Mouse (Mus musculus) midbrain, embryonic 15.5 days (tissue): ENCODE measurements around the gene Btnl4. TPM values are rescaled to one million over a fixed set of nuclear protein-coding genes. Genes with fewer than 3 reads are reported as not detected.
"Not testable (repeated sequence)": the region's sequence is repeated elsewhere in the genome, so short reads cannot be mapped to it uniquely, and the experiment has no call there.

Source experiments
- ATAC-seq: fragments of 200-750 bp; cut with Nextera tagmentation; replicated peaks from 2 replicates; pipeline ENCODE4 v1.8.0; 2017; ENCODE audit warnings: moderate TSS enrichment
- H3K27ac ChIP-seq: fragments of 300-500 bp; sonication (generic); 2 replicates; pipeline ENCODE4 v1.5.1; 2015; ENCODE audit warnings: mild to moderate bottlenecking, inconsistent platforms
- H3K27me3 ChIP-seq: fragments of 300-500 bp; sonication (generic); replicated peaks from 2 replicates; pipeline ENCODE4 v1.6.1; 2015; ENCODE audit warnings: inconsistent platforms
- H3K36me3 ChIP-seq: fragments of 300-500 bp; sonication (generic); replicated peaks from 2 replicates; pipeline ENCODE4 v1.6.1; 2015; ENCODE audit warnings: inconsistent platforms
- H3K4me1 ChIP-seq: fragments of 300-500 bp; sonication (generic); 2 replicates; pipeline ENCODE4 v1.6.1; 2015; ENCODE audit warnings: inconsistent platforms
- H3K4me2 ChIP-seq: fragments of 300-500 bp; sonication (generic); 2 replicates; pipeline ENCODE4 v1.6.1; 2015; ENCODE audit warnings: inconsistent platforms, mild to moderate bottlenecking, moderate library complexity
- H3K4me3 ChIP-seq: fragments of 300-500 bp; sonication (generic); 2 replicates; pipeline ENCODE4 v1.5.1; 2015; ENCODE audit warnings: mild to moderate bottlenecking, inconsistent platforms
- H3K9ac ChIP-seq: fragments of 300-500 bp; sonication (generic); 2 replicates; pipeline ENCODE4 v1.6.1; 2015; ENCODE audit warnings: mild to moderate bottlenecking, inconsistent platforms
- H3K9me3 ChIP-seq: fragments of 300-500 bp; sonication (generic); 2 replicates; pipeline ENCODE4 v1.6.1; 2016; ENCODE audit warnings: inconsistent platforms
- WGBS: fragments of 180-500 bp; shearing (Covaris S2); methylation state at CpG from one replicate; pipeline ENCODE4 v1.1.7; 2015; ENCODE audit warnings: mixed read lengths; 5-methylcytosine and 5-hydroxymethylcytosine counted together
- polyA plus RNA-seq: library from polyadenylated mRNA; unstranded; fragments of >200 nt; fragmentation: Nextera tagmentation; extraction: Ambion mirVana; gene quantifications from 2 replicates; pipeline ENCODE4 v1.2.1, GENCODE M21; 2015

Gene Btnl4
- polyA plus RNA-seq, 1 experiment from 2014 or later: not detected

GRCm38 (mm10) chr17:34476427-34476826 is 691 bp downstream of the Btnl4 start:
- no peak for ATAC-seq
- Histone ChIP-seq H3K27ac (no peak overlapping the region), H3K4me3 (no peak overlapping the region), H3K27me3 (no peaks in the 10 kb centered on the region), H3K9ac (no peak overlapping the region), H3K36me3 (no peaks in the 10 kb centered on the region), H3K9me3 (no peaks in the 10 kb centered on the region), H3K4me2 (no peak overlapping the region), H3K4me1 (no peaks in the 10 kb centered on the region)
- 88% methylated on average over 1 of the region's 2 CpGs for WGBS

GRCm38 (mm10) chr17:34475060-34475459 is 2.1 kb downstream of the Btnl4 start:
- Histone ChIP-seq H3K9me3 (no peaks in the 10 kb centered on the region), H3K36me3 (no peaks in the 10 kb centered on the region), H3K9ac (no peak overlapping the region), H3K4me1 (no peaks in the 10 kb centered on the region), H3K4me3 (no peak overlapping the region), H3K27me3 (no peaks in the 10 kb centered on the region), H3K27ac (no peak overlapping the region), H3K4me2 (no peak overlapping the region)
- ATAC-seq: no peak
- 85% methylated on average over 3 of the region's 3 CpGs for WGBS

GRCm38 (mm10) chr17:34470491-34470890 is 6.6 kb downstream of the Btnl4 start:
- Histone ChIP-seq H3K27me3 (no peaks in the 10 kb centered on the region), H3K4me3 (no peak overlapping the region), H3K27ac (no peak overlapping the region), H3K4me1 (no peaks in the 10 kb centered on the region), H3K9ac (no peak overlapping the region), H3K4me2 (no peak overlapping the region), H3K9me3 (no peaks in the 10 kb centered on the region), H3K36me3 (no peaks in the 10 kb centered on the region)
- 89% methylated on average over 2 of the region's 2 CpGs for WGBS
- ATAC-seq: no peak

GRCm38 (mm10) chr17:34465906-34466305 is 11.2 kb downstream of the Btnl4 start:
- not testable (repeated sequence) for H3K9me3 ChIP-seq, ATAC-seq, H3K4me3 ChIP-seq, H3K27me3 ChIP-seq, H3K4me1 ChIP-seq, H3K27ac ChIP-seq, H3K4me2 ChIP-seq, H3K36me3 ChIP-seq, H3K9ac ChIP-seq

DNA sequence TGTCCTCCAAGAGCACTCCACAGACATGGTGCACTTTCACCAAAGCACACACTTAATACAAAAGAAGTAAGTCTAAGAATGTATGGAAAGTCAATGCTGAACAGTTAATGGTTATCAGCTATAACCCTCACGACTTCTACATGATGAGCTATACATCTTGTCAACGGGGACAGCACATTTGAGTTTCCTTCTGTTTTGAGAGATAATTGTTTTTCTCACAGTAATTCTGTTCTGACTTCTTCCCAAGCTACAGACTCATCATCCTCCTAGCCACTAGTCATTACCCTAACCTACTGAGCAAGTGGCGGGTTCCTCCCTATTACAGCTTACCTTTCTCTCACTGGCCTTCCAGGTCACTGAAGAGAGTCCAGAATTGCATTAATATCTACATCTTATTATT is 17.9 kb downstream of the Btnl4 start:
- no peak for ATAC-seq
- Histone ChIP-seq H3K27me3 (no peaks in the 10 kb centered on the region), H3K9ac (no peak overlapping the region), H3K9me3 (no peaks in the 10 kb centered on the region), H3K27ac (no peak overlapping the region), H3K4me1 (no peaks in the 10 kb centered on the region), H3K4me3 (no peak overlapping the region), H3K36me3 (no peaks in the 10 kb centered on the region), H3K4me2 (no peak overlapping the region)
- 94% methylated on average over 3 of the region's 3 CpGs for WGBS

DNA sequence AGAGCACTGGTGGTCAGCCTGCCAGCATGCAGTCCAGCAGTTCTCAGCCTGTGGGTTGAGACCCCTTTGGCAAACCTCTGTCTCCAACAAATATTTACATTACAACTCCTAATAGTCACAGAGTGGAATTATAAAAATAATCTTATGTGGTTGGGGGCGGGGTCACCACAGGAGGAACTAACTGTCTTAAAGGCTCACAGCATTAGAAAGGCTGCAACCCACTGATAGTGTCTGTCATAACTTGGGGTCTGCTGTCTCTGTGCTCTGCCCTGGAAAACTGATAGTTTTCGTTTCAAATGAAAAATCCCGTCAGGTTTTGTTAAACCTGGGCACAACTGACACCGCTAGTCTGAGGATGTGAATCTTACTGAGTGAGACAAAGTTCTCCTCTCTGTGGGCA is 19.4 kb downstream of the Btnl4 start:
- Histone ChIP-seq H3K27ac (no peak overlapping the region), H3K36me3 (no peaks in the 10 kb centered on the region), H3K4me3 (no peak overlapping the region), H3K27me3 (no peaks in the 10 kb centered on the region), H3K9me3 (no peaks in the 10 kb centered on the region), H3K4me1 (no peaks in the 10 kb centered on the region), H3K4me2 (no peak overlapping the region), H3K9ac (no peak overlapping the region)
- ATAC-seq: no peak
- 70% methylated on average over 4 of the region's 4 CpGs for WGBS

DNA sequence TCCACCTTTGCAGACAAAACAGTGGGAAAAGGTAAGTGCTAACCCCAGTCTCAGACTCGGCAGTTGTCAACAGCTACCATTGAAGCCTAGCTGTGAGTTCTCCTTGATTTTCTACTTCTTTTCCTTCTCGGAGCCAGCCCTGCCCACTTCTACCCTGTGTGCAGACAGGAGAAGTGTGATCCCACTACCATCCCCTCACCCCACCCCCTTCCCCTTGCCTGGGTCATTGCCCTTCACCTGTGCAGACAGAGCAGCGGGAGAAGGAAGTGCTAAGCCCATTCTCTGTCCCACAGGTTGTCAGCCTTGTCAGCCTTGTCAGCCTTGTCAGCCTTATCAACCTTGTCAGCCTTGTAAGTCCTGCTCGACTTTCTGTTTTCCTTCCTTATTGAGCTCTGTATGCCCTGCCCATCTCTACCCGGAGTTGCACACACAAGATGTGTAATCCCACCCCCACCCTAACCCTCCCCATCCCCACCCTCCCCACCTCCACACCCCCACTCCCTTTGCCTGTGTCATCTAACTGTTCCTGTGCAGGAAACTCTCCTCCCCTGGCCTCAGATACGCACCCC is 28.6 kb downstream of the Btnl4 start:
- no peaks in the 10 kb centered on the region for H3K27me3 ChIP-seq
- 75% methylated on average over 6 of the region's 6 CpGs for WGBS
- no peaks in the 10 kb centered on the region for H3K4me1 ChIP-seq
- H3K27ac ChIP-seq: no peak overlapping the region
- no peak for ATAC-seq
- H3K9me3 ChIP-seq: no peaks in the 10 kb centered on the region
- no peak overlapping the region for H3K4me2 ChIP-seq
- H3K9ac ChIP-seq: no peak overlapping the region
- no peak overlapping the region for H3K4me3 ChIP-seq
- no peaks in the 10 kb centered on the region for H3K36me3 ChIP-seq

- Histone ChIP-seq H3K4me1 (no peaks in the 10 kb centered on the region), H3K36me3 (no peaks in the 10 kb centered on the region), H3K9ac (no peak overlapping the region), H3K4me3 (no peak overlapping the region), H3K4me2 (no peak overlapping the region), H3K27me3 (no peaks in the 10 kb centered on the region), H3K27ac (no peak overlapping the region), H3K9me3 (no peaks in the 10 kb centered on the region)
- 94% methylated on average over 7 of the region's 7 CpGs for WGBS
- no peak for ATAC-seq
Observed at GRCm38 (mm10) chr17:34441990-34442389, 35.1 kb downstream of the Btnl4 start.

DNA sequence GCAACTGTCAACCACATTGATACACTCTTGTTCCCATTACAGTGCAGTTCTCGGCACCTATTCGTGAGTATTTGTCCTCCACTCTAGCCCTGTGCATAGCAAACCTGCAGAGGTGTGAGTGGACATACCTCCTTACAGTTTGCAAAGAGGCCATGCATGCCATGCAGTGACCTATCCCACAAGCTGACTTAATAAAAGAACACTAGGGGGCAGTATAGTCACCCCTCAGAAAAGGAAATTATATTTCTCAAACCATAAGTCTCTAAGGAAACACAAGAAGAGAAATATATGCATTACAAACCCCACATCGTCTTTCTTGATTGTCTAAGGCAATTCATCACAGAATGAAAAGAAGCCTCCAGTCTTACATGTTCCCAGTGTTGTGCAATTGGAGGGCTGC is 37.3 kb downstream of the Btnl4 start:
- ATAC-seq: no peak
- Histone ChIP-seq H3K9ac (no peak overlapping the region), H3K36me3 (no peaks in the 10 kb centered on the region), H3K4me3 (no peak overlapping the region), H3K4me1 (no peaks in the 10 kb centered on the region), H3K27ac (no peak overlapping the region), H3K27me3 (no peaks in the 10 kb centered on the region), H3K9me3 (no peaks in the 10 kb centered on the region), H3K4me2 (no peak overlapping the region)
- 50% methylated on average over 3 of the region's 3 CpGs for WGBS

DNA sequence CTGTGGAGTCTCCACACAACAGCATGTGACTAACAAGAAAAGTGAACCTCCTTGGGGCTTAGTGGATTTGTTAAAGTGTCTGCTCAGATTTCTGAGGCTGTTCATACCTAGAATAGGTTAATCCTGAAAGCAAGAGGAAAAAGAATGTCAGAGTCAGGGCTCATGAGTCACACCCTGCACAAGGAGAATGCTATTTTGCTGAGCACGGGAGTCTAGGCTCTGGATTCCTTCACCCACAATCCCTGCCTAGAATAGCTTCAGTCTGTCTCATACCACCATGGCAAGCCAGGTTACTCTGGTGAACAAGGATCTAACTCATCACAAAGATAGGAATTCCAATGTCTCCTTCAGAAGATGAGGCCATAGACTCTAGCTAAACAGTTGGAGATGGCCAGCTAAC is 38.5 kb downstream of the Btnl4 start:
- 71% methylated on average over 1 of the region's 1 CpGs for WGBS
- no peaks in the 10 kb centered on the region for H3K4me1 ChIP-seq
- no peak overlapping the region for H3K9ac ChIP-seq
- no peak overlapping the region for H3K27ac ChIP-seq
- no peak for ATAC-seq
- no peaks in the 10 kb centered on the region for H3K27me3 ChIP-seq
- no peaks in the 10 kb centered on the region for H3K36me3 ChIP-seq
- H3K4me2 ChIP-seq: no peak overlapping the region
- no peak overlapping the region for H3K4me3 ChIP-seq
- H3K9me3 ChIP-seq: no peaks in the 10 kb centered on the region

GRCm38 (mm10) chr17:34437606-34438005 is 39.5 kb downstream of the Btnl4 start:
- H3K4me2 ChIP-seq: no peak overlapping the region
- H3K27ac ChIP-seq: no peak overlapping the region
- no peaks in the 10 kb centered on the region for H3K4me1 ChIP-seq
- no peaks in the 10 kb centered on the region for H3K36me3 ChIP-seq
- no peaks in the 10 kb centered on the region for H3K27me3 ChIP-seq
- ATAC-seq: no peak
- H3K9ac ChIP-seq: no peak overlapping the region
- 72% methylated on average over 7 of the region's 7 CpGs for WGBS
- no peaks in the 10 kb centered on the region for H3K9me3 ChIP-seq
- no peak overlapping the region for H3K4me3 ChIP-seq

DNA sequence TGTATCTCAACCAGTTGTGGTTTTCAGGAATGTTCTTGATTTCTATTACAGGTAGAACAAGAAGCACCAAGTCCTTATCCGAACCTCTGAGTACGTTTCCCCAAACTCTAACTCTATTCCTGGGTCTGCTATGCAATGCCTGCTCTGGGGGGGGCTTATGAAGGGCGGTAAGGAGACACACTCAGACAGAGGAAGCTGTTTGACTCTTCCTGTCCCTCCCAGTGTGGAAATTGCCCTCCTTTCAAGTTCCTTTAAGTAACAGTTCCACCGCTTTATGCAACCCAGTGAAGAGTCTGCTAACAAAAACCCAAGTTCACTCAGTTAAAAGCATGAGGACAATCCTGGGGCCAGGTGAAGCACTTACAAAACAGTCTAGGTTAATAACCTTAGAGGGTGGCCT is 40.0 kb downstream of the Btnl4 start:
- no peak for ATAC-seq
- H3K9ac ChIP-seq: no peak overlapping the region
- no peak overlapping the region for H3K4me2 ChIP-seq
- H3K4me1 ChIP-seq: no peaks in the 10 kb centered on the region
- H3K27ac ChIP-seq: no peak overlapping the region
- H3K36me3 ChIP-seq: no peaks in the 10 kb centered on the region
- no peak overlapping the region for H3K4me3 ChIP-seq
- H3K27me3 ChIP-seq: no peaks in the 10 kb centered on the region
- WGBS: 73% methylated on average over 4 of the region's 4 CpGs
- no peaks in the 10 kb centered on the region for H3K9me3 ChIP-seq

- no peak for ATAC-seq
Observed at GRCm38 (mm10) chr17:34427597-34427996, 49.5 kb downstream of the Btnl4 start.

GRCm38 (mm10) chr17:34420014-34420413 is 57.1 kb downstream of the Btnl4 start:
- H3K27me3 ChIP-seq: no peaks in the 10 kb centered on the region
- no peak for ATAC-seq
- no peaks in the 10 kb centered on the region for H3K36me3 ChIP-seq
- H3K4me1 ChIP-seq: no peaks in the 10 kb centered on the region
- H3K9me3 ChIP-seq: no peaks in the 10 kb centered on the region
- no peak overlapping the region for H3K4me3 ChIP-seq
- no peak overlapping the region for H3K9ac ChIP-seq
- no peak overlapping the region for H3K27ac ChIP-seq
- H3K4me2 ChIP-seq: no peak overlapping the region
- WGBS: 76% methylated on average over 7 of the region's 7 CpGs

More at GRCm38 (mm10) chr17:34427597-34427996, 49.5 kb downstream of the Btnl4 start:
- H3K4me3 ChIP-seq: no peak overlapping the region
- no peaks in the 10 kb centered on the region for H3K4me1 ChIP-seq
- no peak overlapping the region for H3K4me2 ChIP-seq
- H3K36me3 ChIP-seq: no peaks in the 10 kb centered on the region
- no peaks in the 10 kb centered on the region for H3K27me3 ChIP-seq
- no peak overlapping the region for H3K27ac ChIP-seq
- H3K9me3 ChIP-seq: no peaks in the 10 kb centered on the region
- H3K9ac ChIP-seq: no peak overlapping the region
